ENCODE assay signal across 8 mouse cellular contexts in genomic region chr11:18878748-18879455, GRCm38 (mm10).
DNase-seq lines count a peak whose midpoint lies in the region; ATAC-seq lines count a peak whose summit lies in the region.

No protein-coding gene starts in this region.

- ATAC-seq in hindbrain, embryonic 14.5 days (ENCODE audit: low FRiP score) = no peak
- ATAC-seq in midbrain, embryonic 13.5 days = no peak

- H3K9ac ChIP-seq in hindbrain, embryonic 14.5 days = peak overlapping the region; percentile 67
- no peak overlapping the region for H3K9ac ChIP-seq in midbrain, embryonic 13.5 days (replicated peaks)

- WGBS in hindbrain, embryonic 14.5 days = 3% methylated on average over 13 of the region's 13 CpGs
- under 1% methylated on average over 13 of the region's 13 CpGs for WGBS in midbrain, embryonic 13.5 days

- peaks cover 5% of the 10 kb centered on the region; the same call in 1 of the 2 replicates for H3K36me3 ChIP-seq in hindbrain, embryonic 14.5 days (replicated peaks; ENCODE audit: control insufficient read depth, insufficient read depth)
- no peaks in the 10 kb centered on the region for H3K36me3 ChIP-seq in midbrain, embryonic 13.5 days

- H3K4me2 ChIP-seq in hindbrain, embryonic 14.5 days (replicated peaks) = peak overlapping the region; percentile 83
- H3K4me2 ChIP-seq in midbrain, embryonic 13.5 days (replicated peaks) = peak overlapping the region; percentile 72

- no peaks in the 10 kb centered on the region for H3K27me3 ChIP-seq in hindbrain, embryonic 14.5 days (ENCODE audit: control insufficient read depth, insufficient read depth, low read length)
- peaks cover 33% of the 10 kb centered on the region for H3K27me3 ChIP-seq in midbrain, embryonic 13.5 days

- peaks cover 82% of the 10 kb centered on the region for H3K4me1 ChIP-seq in hindbrain, embryonic 14.5 days (replicated peaks; ENCODE audit: control insufficient read depth, insufficient read depth, low read length)
- peaks cover 85% of the 10 kb centered on the region for H3K4me1 ChIP-seq in midbrain, embryonic 13.5 days (replicated peaks)

- DNase-seq in adrenal gland, adult 2 months = peak; percentile 58
- no peak for DNase-seq in adrenal gland, postnatal 10 days
- peak; percentile 42 for DNase-seq in adipocyte (ENCODE audit: low spot score)
- no peak for DNase-seq in hindbrain, embryonic 14.5 days (ENCODE audit: low spot score)
- no peak for DNase-seq in gastrocnemius, adult 18-20 months (ENCODE audit: low spot score)
- no peak for DNase-seq in spleen, postnatal 4 days (ENCODE audit: low spot score in 2 of 2)
- DNase-seq in thymus, adult 18-20 months = no peak

- H3K9me3 ChIP-seq in hindbrain, embryonic 14.5 days (ENCODE audit: control insufficient read depth, low read length) = no peaks in the 10 kb centered on the region
- H3K9me3 ChIP-seq in midbrain, embryonic 13.5 days = no peaks in the 10 kb centered on the region

- H3K4me3 ChIP-seq in hindbrain, embryonic 14.5 days (replicated peaks; ENCODE audit: low read length) = 0 out of 2 replicates have a peak overlapping the region, but pooled peaks have one; percentile 36
- H3K4me3 ChIP-seq in midbrain, embryonic 13.5 days (replicated peaks) = peak overlapping the region; percentile 45

- peak overlapping the region; percentile 94 for H3K27ac ChIP-seq in hindbrain, embryonic 14.5 days
- H3K27ac ChIP-seq in midbrain, embryonic 13.5 days = peak overlapping the region; percentile 63

Comparison
In these comparisons a context has a peak if more than half of its experiments do, and no peak if none do; other contexts are left out.
1. DNase-seq: peak in adrenal gland, adult 2 months (single experiment) and adipocyte (single experiment); none in adrenal gland, postnatal 10 days (single experiment), hindbrain, embryonic 14.5 days (single experiment), gastrocnemius, adult 18-20 months (single experiment), spleen, postnatal 4 days (0 of 2) and thymus, adult 18-20 months (0 of 2).